Mouse (Mus musculus): ENCODE measurements around the gene Fancc. TPM values are rescaled to one million over a fixed set of nuclear protein-coding genes. Genes with fewer than 3 reads are reported as not detected.
A peak's percentile ranks its signal among the peaks of the same experiment; 100 is the strongest.

The Fancc gene
- 12.6 and 18.6 TPM in 2 replicates for polyA plus RNA-seq (2012; rRNA removed)

- H3K4me1 ChIP-seq (ENCODE audit: control insufficient read depth, insufficient read depth, low read length) = no peaks in the 10 kb centered on the region
- peak within 1 kb of the TSS; percentile 18 for H3K4me3 ChIP-seq (replicated peaks; ENCODE audit: extremely low read depth, low read depth, low read length)
- DNase-seq = no peak
- no peak for TF ChIP-seq POLR2A (IDR thresholded peaks at IDR 0.05; ENCODE audit: borderline replicate concordance, extremely low read depth, low read depth, low read length)
- TF ChIP-seq CTCF (IDR thresholded peaks at IDR 0.05; ENCODE audit: insufficient read depth, low read length) = no peak
- WGBS = 31% methylated on average over 23 of the region's 23 CpGs
Measured at GRCm38 (mm10) chr13:63496646-63497582, at the start of gene Fancc. TSS of gene Fancc (minus strand) at chr13:63497278.

GRCm38 (mm10) chr13:63545291-63545690 lies 48.2 kb upstream of the Fancc start:
- TF ChIP-seq CTCF (IDR thresholded peaks at IDR 0.05; ENCODE audit: insufficient read depth, low read length) (no peak), POLR2A (IDR thresholded peaks at IDR 0.05; ENCODE audit: borderline replicate concordance, extremely low read depth, low read depth, low read length) (no peak)
- 48% methylated on average over 7 of the region's 7 CpGs for WGBS
- peaks cover 20% of the 10 kb centered on the region for H3K4me1 ChIP-seq (ENCODE audit: control insufficient read depth, insufficient read depth, low read length)
- H3K4me3 ChIP-seq (replicated peaks; ENCODE audit: extremely low read depth, low read depth, low read length) = no peak overlapping the region
- DNase-seq = no peak

GRCm38 (mm10) chr13:63544967-63545253 lies 47.8 kb upstream of the Fancc start:
- no peak overlapping the region for H3K4me3 ChIP-seq (replicated peaks; ENCODE audit: extremely low read depth, low read depth, low read length)
- H3K4me1 ChIP-seq (ENCODE audit: control insufficient read depth, insufficient read depth, low read length) = peaks cover 20% of the 10 kb centered on the region
- TF ChIP-seq CTCF (IDR thresholded peaks at IDR 0.05; ENCODE audit: insufficient read depth, low read length) (no peak), POLR2A (IDR thresholded peaks at IDR 0.05; ENCODE audit: borderline replicate concordance, extremely low read depth, low read depth, low read length) (no peak)
- 30% methylated on average over 5 of the region's 5 CpGs for WGBS
- no peak for DNase-seq

GRCm38 (mm10) chr13:63544119-63544966 lies 47.3 kb upstream of the Fancc start:
- Histone ChIP-seq H3K4me1 (ENCODE audit: control insufficient read depth, insufficient read depth, low read length) (peaks cover 17% of the 10 kb centered on the region), H3K4me3 (replicated peaks; ENCODE audit: extremely low read depth, low read depth, low read length) (no peak overlapping the region)
- DNase-seq = no peak
- WGBS = 76% methylated on average over 13 of the region's 13 CpGs
- TF ChIP-seq CTCF (IDR thresholded peaks at IDR 0.05; ENCODE audit: insufficient read depth, low read length) = no peak
- TF ChIP-seq POLR2A (IDR thresholded peaks at IDR 0.05; ENCODE audit: borderline replicate concordance, extremely low read depth, low read depth, low read length) = no peak

- TF ChIP-seq POLR2A (IDR thresholded peaks at IDR 0.05; ENCODE audit: borderline replicate concordance, extremely low read depth, low read depth, low read length) (no peak), CTCF (IDR thresholded peaks at IDR 0.05; ENCODE audit: insufficient read depth, low read length) (no peak)
- DNase-seq = no peak
- Histone ChIP-seq H3K4me3 (replicated peaks; ENCODE audit: extremely low read depth, low read depth, low read length) (no peak overlapping the region), H3K4me1 (ENCODE audit: control insufficient read depth, insufficient read depth, low read length) (peaks cover 8% of the 10 kb centered on the region)
- WGBS = 62% methylated on average over 6 of the region's 6 CpGs
Measured at GRCm38 (mm10) chr13:63543459-63543858, 46.4 kb upstream of the Fancc start.

- WGBS = 76% methylated on average over 3 of the region's 3 CpGs
Measured at GRCm38 (mm10) chr13:63542796-63543384, 45.8 kb upstream of the Fancc start.

GRCm38 (mm10) chr13:63541510-63541909 lies 44.4 kb upstream of the Fancc start:
- DNase-seq = no peak
- no peak overlapping the region for H3K4me3 ChIP-seq (replicated peaks; ENCODE audit: extremely low read depth, low read depth, low read length)
- TF ChIP-seq POLR2A (IDR thresholded peaks at IDR 0.05; ENCODE audit: borderline replicate concordance, extremely low read depth, low read depth, low read length) = no peak
- TF ChIP-seq CTCF (IDR thresholded peaks at IDR 0.05; ENCODE audit: insufficient read depth, low read length) = no peak
- H3K4me1 ChIP-seq (ENCODE audit: control insufficient read depth, insufficient read depth, low read length) = peaks cover 5% of the 10 kb centered on the region

More at GRCm38 (mm10) chr13:63542796-63543384, 45.8 kb upstream of the Fancc start:
- no peak for TF ChIP-seq POLR2A (IDR thresholded peaks at IDR 0.05; ENCODE audit: borderline replicate concordance, extremely low read depth, low read depth, low read length)
- TF ChIP-seq CTCF (IDR thresholded peaks at IDR 0.05; ENCODE audit: insufficient read depth, low read length) = no peak
- DNase-seq = no peak
- H3K4me1 ChIP-seq (ENCODE audit: control insufficient read depth, insufficient read depth, low read length) = peaks cover 5% of the 10 kb centered on the region
- H3K4me3 ChIP-seq (replicated peaks; ENCODE audit: extremely low read depth, low read depth, low read length) = no peak overlapping the region

GRCm38 (mm10) chr13:63540584-63540983 lies 43.5 kb upstream of the Fancc start:
- H3K4me1 ChIP-seq (ENCODE audit: control insufficient read depth, insufficient read depth, low read length) = peaks cover 9% of the 10 kb centered on the region

GRCm38 (mm10) chr13:63534981-63535380 lies 37.9 kb upstream of the Fancc start:
- no peak for TF ChIP-seq CTCF (IDR thresholded peaks at IDR 0.05; ENCODE audit: insufficient read depth, low read length)
- no peak for TF ChIP-seq POLR2A (IDR thresholded peaks at IDR 0.05; ENCODE audit: borderline replicate concordance, extremely low read depth, low read depth, low read length)
- WGBS = 58% methylated on average over 4 of the region's 4 CpGs
- DNase-seq = no peak
- no peak overlapping the region for H3K4me3 ChIP-seq (replicated peaks; ENCODE audit: extremely low read depth, low read depth, low read length)
- peaks cover 6% of the 10 kb centered on the region; the same call in 1 of the 2 replicates for H3K4me1 ChIP-seq (ENCODE audit: control insufficient read depth, insufficient read depth, low read length)

More at GRCm38 (mm10) chr13:63540584-63540983, 43.5 kb upstream of the Fancc start:
- H3K4me3 ChIP-seq (replicated peaks; ENCODE audit: extremely low read depth, low read depth, low read length) = no peak overlapping the region
- 82% methylated on average over 12 of the region's 12 CpGs for WGBS
- TF ChIP-seq CTCF (IDR thresholded peaks at IDR 0.05; ENCODE audit: insufficient read depth, low read length) (no peak), POLR2A (IDR thresholded peaks at IDR 0.05; ENCODE audit: borderline replicate concordance, extremely low read depth, low read depth, low read length) (no peak)
- no peak for DNase-seq
